21 mouse cellular contexts compared by ENCODE assay signal in the genomic region with DNA sequence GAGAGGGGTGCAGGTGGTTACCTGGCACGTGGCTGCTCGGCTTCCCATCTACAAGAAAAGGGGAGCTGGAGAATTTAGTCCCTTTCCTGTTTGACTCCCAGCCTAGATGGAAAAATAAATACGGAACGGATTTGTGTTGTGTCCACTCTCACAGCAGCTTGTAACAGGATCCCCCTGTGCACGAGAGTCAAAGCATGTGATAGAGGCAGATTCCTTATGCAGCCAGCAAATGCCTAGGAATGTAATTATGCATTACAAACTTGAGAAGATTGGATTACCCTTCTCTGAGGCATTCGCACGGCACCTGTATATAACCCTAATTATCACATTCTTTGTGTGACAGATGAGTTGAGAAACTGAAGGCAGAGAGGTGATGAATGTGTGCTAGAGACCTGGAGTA.
DNase-seq lines count a peak whose midpoint lies in the region; ATAC-seq and TF ChIP-seq lines count a peak whose summit lies in the region.
"Had no signal": no experiment of that assay in that cellular context is flagged by ENCODE, and none has a peak within 500 bp of the region (broad histone marks: within the 10 kb centered on the region; RNA-seq: fewer than 3 reads in every experiment).

No protein-coding gene starts in this region.

- no peak overlapping the region for H3K9ac ChIP-seq in hindbrain, embryonic 16.5 days (ENCODE audit: low read depth, low read length)
- no peak overlapping the region for H3K9ac ChIP-seq in hindbrain, embryonic 14.5 days
- H3K9ac ChIP-seq in lung, embryonic 15.5 days = no peak overlapping the region
- no peak overlapping the region for H3K9ac ChIP-seq in embryonic facial prominence, embryonic 14.5 days (ENCODE audit: low read depth, low read length)
- H3K9ac ChIP-seq: heart, embryonic 15.5 days had no signal

- WGBS in hindbrain, embryonic 16.5 days = 58% methylated on average over 7 of the region's 7 CpGs
- WGBS in hindbrain, embryonic 14.5 days = 58% methylated on average over 7 of the region's 7 CpGs
- WGBS in lung, embryonic 15.5 days = 17% methylated on average over 7 of the region's 7 CpGs
- WGBS in embryonic facial prominence, embryonic 14.5 days = 6% methylated on average over 7 of the region's 7 CpGs

- 0 out of 2 replicates have a peak, but pooled peaks have one; percentile 30 for ATAC-seq in hindbrain, embryonic 16.5 days
- no peak for ATAC-seq in hindbrain, embryonic 14.5 days (ENCODE audit: low FRiP score)
- ATAC-seq in lung, embryonic 15.5 days (ENCODE audit: borderline replicate concordance, extremely low read depth, low FRiP score, low TSS enrichment) = no peak
- ATAC-seq in embryonic facial prominence, embryonic 14.5 days (ENCODE audit: low read depth) = peak; percentile 87

- no peaks in the 10 kb centered on the region for H3K36me3 ChIP-seq in hindbrain, embryonic 16.5 days (ENCODE audit: control insufficient read depth, insufficient read depth, low read length)
- H3K36me3 ChIP-seq in hindbrain, embryonic 14.5 days (replicated peaks; ENCODE audit: control insufficient read depth, insufficient read depth) = no peaks in the 10 kb centered on the region
- no peaks in the 10 kb centered on the region for H3K36me3 ChIP-seq in lung, embryonic 15.5 days
- no peaks in the 10 kb centered on the region for H3K36me3 ChIP-seq in embryonic facial prominence, embryonic 14.5 days (ENCODE audit: control insufficient read depth, insufficient read depth, low read length)
- H3K36me3 ChIP-seq: heart, embryonic 15.5 days had no signal

- no peak for TF ChIP-seq POLR2A in brain, embryonic 14.5 days (IDR thresholded peaks at IDR 0.05; ENCODE audit: borderline replicate concordance, extremely low read depth, insufficient read depth, insufficient read length, poor library complexity, severe bottlenecking)

- no peak overlapping the region for H3K4me2 ChIP-seq in hindbrain, embryonic 16.5 days (ENCODE audit: low read length)
- no peak overlapping the region for H3K4me2 ChIP-seq in hindbrain, embryonic 14.5 days (replicated peaks)
- H3K4me2 ChIP-seq in lung, embryonic 15.5 days = no peak overlapping the region
- no peak overlapping the region for H3K4me2 ChIP-seq in embryonic facial prominence, embryonic 14.5 days (ENCODE audit: low read depth, low read length)
- H3K4me2 ChIP-seq: heart, embryonic 15.5 days; liver, embryonic 11.5 days had no signal

- no peaks in the 10 kb centered on the region for H3K27me3 ChIP-seq in hindbrain, embryonic 16.5 days (replicated peaks; ENCODE audit: control insufficient read depth, insufficient read depth, low read length)
- H3K27me3 ChIP-seq in hindbrain, embryonic 14.5 days (ENCODE audit: control insufficient read depth, insufficient read depth, low read length) = no peaks in the 10 kb centered on the region
- H3K27me3 ChIP-seq in lung, embryonic 15.5 days = no peaks in the 10 kb centered on the region
- no peaks in the 10 kb centered on the region for H3K27me3 ChIP-seq in embryonic facial prominence, embryonic 14.5 days (replicated peaks; ENCODE audit: control insufficient read depth, insufficient read depth, low read length)
- H3K27me3 ChIP-seq: heart, embryonic 15.5 days; megakaryocyte, embryonic 14.5 days had no signal

- intact Hi-C loops in left cerebral cortex, postnatal 4 days (cut with DNase I) = no loop called here

- H3K27ac ChIP-seq in hindbrain, embryonic 16.5 days (ENCODE audit: low read depth, low read length) = no peak overlapping the region
- no peak overlapping the region for H3K27ac ChIP-seq in hindbrain, embryonic 14.5 days
- H3K27ac ChIP-seq in lung, embryonic 15.5 days = peak overlapping the region; percentile 24; the same call in 1 of the 2 replicates
- no peak overlapping the region for H3K27ac ChIP-seq in embryonic facial prominence, embryonic 14.5 days (replicated peaks; ENCODE audit: low read depth, low read length)
- H3K27ac ChIP-seq: heart, adult 2 months; heart, embryonic 15.5 days had no signal

- H3K4me1 ChIP-seq in hindbrain, embryonic 16.5 days (ENCODE audit: control insufficient read depth, insufficient read depth, low read depth, low read length) = no peaks in the 10 kb centered on the region
- no peaks in the 10 kb centered on the region for H3K4me1 ChIP-seq in hindbrain, embryonic 14.5 days (replicated peaks; ENCODE audit: control insufficient read depth, insufficient read depth, low read length)
- H3K4me1 ChIP-seq in lung, embryonic 15.5 days = peaks cover 12% of the 10 kb centered on the region
- H3K4me1 ChIP-seq in embryonic facial prominence, embryonic 14.5 days (ENCODE audit: control insufficient read depth, insufficient read depth, low read length) = peaks cover 9% of the 10 kb centered on the region
- H3K4me1 ChIP-seq: megakaryocyte, embryonic 14.5 days had no signal

- no peak for TF ChIP-seq CTCF in brain, embryonic 14.5 days (IDR thresholded peaks at IDR 0.05; ENCODE audit: borderline replicate concordance, extremely low read depth, insufficient read depth, insufficient read length)

- H3K9me3 ChIP-seq in hindbrain, embryonic 16.5 days (ENCODE audit: control insufficient read depth, low read length) = no peaks in the 10 kb centered on the region
- H3K9me3 ChIP-seq in hindbrain, embryonic 14.5 days (ENCODE audit: control insufficient read depth, low read length) = no peaks in the 10 kb centered on the region
- no peaks in the 10 kb centered on the region for H3K9me3 ChIP-seq in lung, embryonic 15.5 days
- H3K9me3 ChIP-seq in embryonic facial prominence, embryonic 14.5 days (ENCODE audit: control insufficient read depth, low read length) = no peaks in the 10 kb centered on the region
- H3K9me3 ChIP-seq: heart, embryonic 15.5 days had no signal

- no peak for DNase-seq in hindbrain, embryonic 14.5 days (ENCODE audit: low spot score)
- DNase-seq in lung, postnatal 10 days = no peak
- peak; percentile 49 for DNase-seq in brain, embryonic 14.5 days (ENCODE audit: low read depth)
- peak; percentile 86 for DNase-seq in embryonic facial prominence, embryonic 14.5 days (ENCODE audit: low spot score)
- DNase-seq in left cerebral cortex, postnatal 4 days = no peak
- DNase-seq in adrenal gland, postnatal 36 days = no peak
- DNase-seq: adrenal gland, adult 2 months; B cell, adult 2 months; cerebellum, adult 9-10 months; gastrocnemius, postnatal 14 days; heart, adult 2 months; heart, postnatal 4 days; kidney, adult 8-10 months; lung, postnatal 14 days; right cerebral cortex, postnatal 4 days; thymus, postnatal 14 days had no signal

- no peak overlapping the region for H3K4me3 ChIP-seq in hindbrain, embryonic 16.5 days (ENCODE audit: low read length)
- H3K4me3 ChIP-seq in hindbrain, embryonic 14.5 days (replicated peaks; ENCODE audit: low read length) = no peak overlapping the region
- no peak overlapping the region for H3K4me3 ChIP-seq in lung, embryonic 15.5 days
- H3K4me3 ChIP-seq in embryonic facial prominence, embryonic 14.5 days (ENCODE audit: low read depth, low read length) = no peak overlapping the region
- H3K4me3 ChIP-seq: heart, adult 2 months; heart, embryonic 15.5 days; megakaryocyte, embryonic 14.5 days had no signal

Comparison
In these comparisons a context has a peak if more than half of its experiments do, and no peak if none do; other contexts are left out.
1. ATAC-seq: peak in hindbrain, embryonic 16.5 days (single experiment) and embryonic facial prominence, embryonic 14.5 days (single experiment); none in hindbrain, embryonic 14.5 days (single experiment) and lung, embryonic 15.5 days (single experiment).
2. DNase-seq: peak in brain, embryonic 14.5 days (single experiment) and embryonic facial prominence, embryonic 14.5 days (single experiment); none in hindbrain, embryonic 14.5 days (single experiment), lung, postnatal 10 days (single experiment), left cerebral cortex, postnatal 4 days (single experiment) and adrenal gland, postnatal 36 days (0 of 2).